Mouse (Mus musculus): ENCODE measurements around the gene 4930562C15Rik. TPM values are rescaled to one million over a fixed set of nuclear protein-coding genes. Genes with fewer than 3 reads are reported as not detected.

Gene 4930562C15Rik
- total RNA-seq, 2 experiments from 2014 or later, result not detected

GRCm38 (mm10) chr16:4866101-4866695 is 31.0 kb downstream of the 4930562C15Rik start:
- DNase-seq, result peak; percentile 50

GRCm38 (mm10) chr16:4870490-4870889 is 35.3 kb downstream of the 4930562C15Rik start:
- TF ChIP-seq CTCF (IDR thresholded peaks at IDR 0.05), result no peak
- no peak overlapping the region for H3K27ac ChIP-seq
- no peak overlapping the region for H3K4me3 ChIP-seq
- DNase-seq, result no peak
- intact Hi-C loops (cut with DNase I), result no loop called here

More at GRCm38 (mm10) chr16:4866101-4866695, 31.0 kb downstream of the 4930562C15Rik start:
- Histone ChIP-seq H3K27ac (peak overlapping the region; percentile 59; the same call in 1 of the 2 replicates), H3K4me3 (no peak overlapping the region)
- intact Hi-C loops (cut with DNase I), result loop anchor here (10.0 kb wide), 2 partner anchors 101 to 171 kb away; no protein-coding TSS in a partner anchor
- no peak for TF ChIP-seq CTCF (IDR thresholded peaks at IDR 0.05)

GRCm38 (mm10) chr16:4871926-4872325 is 36.7 kb downstream of the 4930562C15Rik start:
- no peak for TF ChIP-seq CTCF (IDR thresholded peaks at IDR 0.05)
- no peak for DNase-seq
- Histone ChIP-seq H3K27ac (no peak overlapping the region), H3K4me3 (no peak overlapping the region)
- intact Hi-C loops (cut with DNase I), result no loop called here

GRCm38 (mm10) chr16:4875198-4876032 is 40.2 kb downstream of the 4930562C15Rik start:
- no peak for DNase-seq
- no peak for TF ChIP-seq CTCF (IDR thresholded peaks at IDR 0.05)
- intact Hi-C loops (cut with DNase I), result no loop called here
- no peak overlapping the region for H3K4me3 ChIP-seq
- 0 out of 2 replicates have a peak overlapping the region, but pooled peaks have one; percentile 100 for H3K27ac ChIP-seq

- TF ChIP-seq CTCF (IDR thresholded peaks at IDR 0.05), result no peak
- DNase-seq, result peak; percentile 74
- intact Hi-C loops (cut with DNase I), result no loop called here
- peak overlapping the region; percentile 17; the same call in 1 of the 2 replicates for H3K4me3 ChIP-seq
- H3K27ac ChIP-seq, result peak overlapping the region; percentile 100
Observed at GRCm38 (mm10) chr16:4876033-4876680, 40.9 kb downstream of the 4930562C15Rik start.

- Histone ChIP-seq H3K27ac (peak overlapping the region; percentile 100), H3K4me3 (peak overlapping the region; percentile 93)
- TF ChIP-seq CTCF (IDR thresholded peaks at IDR 0.05), result no peak
- intact Hi-C loops (cut with DNase I), result no loop called here
- no peak for DNase-seq
Observed at GRCm38 (mm10) chr16:4877195-4877594, 42.0 kb downstream of the 4930562C15Rik start.

- intact Hi-C loops (cut with DNase I), result loop anchor here (2.0 kb wide), 1 partner anchor 35 kb away; no protein-coding TSS in a partner anchor
- TF ChIP-seq CTCF (IDR thresholded peaks at IDR 0.05), result no peak
Observed at GRCm38 (mm10) chr16:4877701-4878100, 42.5 kb downstream of the 4930562C15Rik start.

GRCm38 (mm10) chr16:4878192-4878885 is 43.1 kb downstream of the 4930562C15Rik start:
- TF ChIP-seq CTCF (IDR thresholded peaks at IDR 0.05), result no peak
- Histone ChIP-seq H3K27ac (peak overlapping the region; percentile 100), H3K4me3 (peak overlapping the region; percentile 93)
- intact Hi-C loops (cut with DNase I), result loop anchor here (2.0 kb wide), 1 partner anchor 34 kb away; no protein-coding TSS in a partner anchor
- peak; percentile 45 for DNase-seq

More at GRCm38 (mm10) chr16:4877701-4878100, 42.5 kb downstream of the 4930562C15Rik start:
- DNase-seq, result no peak
- peak overlapping the region; percentile 100 for H3K27ac ChIP-seq
- H3K4me3 ChIP-seq, result peak overlapping the region; percentile 93

- intact Hi-C loops (cut with DNase I), result loop anchor here (2.0 kb wide), 1 partner anchor 34 kb away; no protein-coding TSS in a partner anchor
- no peak for TF ChIP-seq CTCF (IDR thresholded peaks at IDR 0.05)
Observed at GRCm38 (mm10) chr16:4879101-4879707, 44.0 kb downstream of the 4930562C15Rik start.

GRCm38 (mm10) chr16:4879708-4880124 is 44.5 kb downstream of the 4930562C15Rik start:
- TF ChIP-seq CTCF (IDR thresholded peaks at IDR 0.05), result peak; percentile 39
- peak; percentile 95 for DNase-seq
- Histone ChIP-seq H3K4me3 (peak overlapping the region; percentile 93), H3K27ac (peak overlapping the region; percentile 100)
- intact Hi-C loops (cut with DNase I), result loop anchor here (2.0 kb wide), 1 partner anchor 33 kb away; no protein-coding TSS in a partner anchor

More at GRCm38 (mm10) chr16:4879101-4879707, 44.0 kb downstream of the 4930562C15Rik start:
- peak; percentile 73 for DNase-seq
- Histone ChIP-seq H3K4me3 (peak overlapping the region; percentile 93), H3K27ac (peak overlapping the region; percentile 100)

GRCm38 (mm10) chr16:4880136-4880825 is 45.1 kb downstream of the 4930562C15Rik start, which contains the start of gene Ubald1:
Ubald1 (minus strand) TSS chr16:4880315.
- no peak for TF ChIP-seq CTCF (IDR thresholded peaks at IDR 0.05)

More at GRCm38 (mm10) chr16:4880136-4880825, 45.1 kb downstream of the 4930562C15Rik start, which contains the start of gene Ubald1:
- Histone ChIP-seq H3K27ac (peak within 1 kb of the TSS; percentile 100), H3K4me3 (peak within 1 kb of the TSS; percentile 93)
- intact Hi-C loops (cut with DNase I), result no loop called here
- DNase-seq, result peak; percentile 99
